Mouse (Mus musculus) embryonic facial prominence, embryonic 12.5 days (tissue): ENCODE data around the gene Mogs. TPM values are rescaled to one million over a fixed set of nuclear protein-coding genes. Genes with fewer than 3 reads are reported as not detected.

ENCODE experiments used
- ATAC-seq: fragments of 200-750 bp; cut with Nextera tagmentation; 2 replicates; pipeline ENCODE4 v1.8.0; 2017; ENCODE audit not compliant: insufficient number of reproducible peaks, insufficient read depth, low FRiP score, low TSS enrichment
- H3K27ac ChIP-seq: fragments of 300-500 bp; sonication (generic); 2 replicates; pipeline ENCODE4 v1.5.1; 2016; ENCODE audit warnings: mild to moderate bottlenecking
- H3K27me3 ChIP-seq: fragments of 300-500 bp; sonication (generic); 2 replicates; pipeline ENCODE4 v1.6.1; 2016; ENCODE audit warnings: mild to moderate bottlenecking, moderate library complexity
- H3K36me3 ChIP-seq: fragments of 300-500 bp; sonication (generic); 2 replicates; pipeline ENCODE4 v1.6.1; 2016; ENCODE audit warnings: mild to moderate bottlenecking
- H3K4me1 ChIP-seq: fragments of 300-500 bp; sonication (generic); 2 replicates; pipeline ENCODE4 v1.6.1; 2016
- H3K4me2 ChIP-seq: fragments of 300-500 bp; sonication (generic); replicated peaks from 2 replicates; pipeline ENCODE4 v1.6.1; 2016; ENCODE audit warnings: mild to moderate bottlenecking, moderate library complexity
- H3K4me3 ChIP-seq: fragments of 300-500 bp; sonication (generic); 2 replicates; pipeline ENCODE4 v1.5.1; 2016; ENCODE audit warnings: mild to moderate bottlenecking
- H3K9ac ChIP-seq: fragments of 300-500 bp; sonication (generic); 2 replicates; pipeline ENCODE4 v1.6.1; 2016; ENCODE audit warnings: mild to moderate bottlenecking, moderate library complexity
- H3K9me3 ChIP-seq: fragments of 300-500 bp; sonication (generic); 2 replicates; pipeline ENCODE4 v1.6.1; 2016; ENCODE audit warnings: mild to moderate bottlenecking, moderate library complexity
- WGBS: fragments of 180-500 bp; shearing (Covaris S2); methylation state at CpG from one replicate; pipeline ENCODE4 v1.1.7; 2016; 5-methylcytosine and 5-hydroxymethylcytosine counted together
- polyA plus RNA-seq: library from polyadenylated mRNA; unstranded; fragments of >200 nt; fragmentation: Nextera tagmentation; extraction: Ambion mirVana; gene quantifications from 2 replicates; pipeline ENCODE4 v1.2.1, GENCODE M21; 2016

Gene Mogs
- polyA plus RNA-seq, 1 experiment from 2014 or later: 55.2 TPM

DNA sequence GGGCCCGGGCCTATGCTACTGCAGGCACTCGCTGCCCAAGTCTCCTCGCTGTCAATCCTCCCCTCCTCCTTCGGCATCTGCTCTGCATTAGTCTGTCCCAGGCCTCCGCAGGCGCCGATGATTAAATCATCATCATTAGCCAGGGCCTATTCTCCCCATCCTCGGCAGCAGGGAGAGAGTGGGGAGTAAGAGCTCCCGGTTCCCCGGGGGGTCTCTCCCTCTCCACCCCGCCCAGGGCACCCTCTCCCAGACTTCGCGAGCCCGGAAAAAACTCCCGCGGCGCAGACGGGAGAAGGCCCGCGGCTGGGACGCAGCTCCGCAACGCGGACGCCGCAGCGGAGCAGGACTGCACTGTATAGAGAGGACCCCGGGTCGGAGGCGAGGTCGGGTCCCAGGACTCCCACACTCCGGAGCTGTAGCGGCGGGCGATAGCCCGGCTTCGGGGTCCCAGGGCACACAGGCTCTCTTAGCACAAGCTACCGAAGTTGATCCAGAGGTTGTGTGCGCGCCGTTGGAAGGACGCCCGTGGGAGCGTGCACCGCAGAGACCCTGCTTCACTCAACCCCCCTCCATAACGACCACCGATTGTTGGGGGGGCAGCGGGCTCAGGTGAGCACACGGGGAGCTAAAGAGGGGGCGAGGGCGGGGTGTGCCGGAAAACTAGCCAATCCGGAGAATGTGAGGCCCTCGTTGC lies 37.5 kb upstream of the Mogs start, which contains the start of gene Pcgf1:
TSS of gene Pcgf1 (plus strand) at position 240 of the 694 bp plus-strand sequence.
- H3K4me3 ChIP-seq: peak within 1 kb of the TSS; percentile 76
- H3K9ac ChIP-seq: peak within 1 kb of the TSS; percentile 75
- peaks cover 40% of the 10 kb centered on the region for H3K27me3 ChIP-seq
- no peaks in the 10 kb centered on the region for H3K9me3 ChIP-seq
- H3K27ac ChIP-seq: peak within 1 kb of the TSS; percentile 90
- under 1% methylated on average over 54 of the region's 54 CpGs for WGBS
- H3K4me1 ChIP-seq: peaks cover 16% of the 10 kb centered on the region; the same call in 1 of the 2 replicates
- peaks cover 22% of the 10 kb centered on the region for H3K36me3 ChIP-seq
- ATAC-seq: peak; percentile 85
- peak within 1 kb of the TSS; percentile 92 for H3K4me2 ChIP-seq

GRCm38 (mm10) chr6:83078324-83078858 lies 36.9 kb upstream of the Mogs start:
- no peaks in the 10 kb centered on the region for H3K9me3 ChIP-seq
- peaks cover 40% of the 10 kb centered on the region for H3K27me3 ChIP-seq
- H3K4me1 ChIP-seq: peaks cover 18% of the 10 kb centered on the region
- H3K36me3 ChIP-seq: peaks cover 22% of the 10 kb centered on the region
- whole genome bisulfite sequencing: under 1% methylated on average over 46 of the region's 46 CpGs
- H3K9ac ChIP-seq: peak overlapping the region; percentile 75
- H3K4me2 ChIP-seq: peak overlapping the region; percentile 92
- peak; percentile 85 for ATAC-seq
- peak overlapping the region; percentile 76 for H3K4me3 ChIP-seq
- H3K27ac ChIP-seq: peak overlapping the region; percentile 90

GRCm38 (mm10) chr6:83080210-83080609 lies 35.1 kb upstream of the Mogs start:
- Histone ChIP-seq H3K9me3 (no peaks in the 10 kb centered on the region), H3K4me3 (no peak overlapping the region), H3K36me3 (peaks cover 22% of the 10 kb centered on the region), H3K4me2 (no peak overlapping the region), H3K9ac (no peak overlapping the region), H3K4me1 (peaks cover 31% of the 10 kb centered on the region), H3K27ac (no peak overlapping the region), H3K27me3 (peaks cover 41% of the 10 kb centered on the region)
- no peak for ATAC-seq
- 92% methylated on average over 5 of the region's 5 CpGs for WGBS

- H3K9ac ChIP-seq: peak overlapping the region; percentile 27; the same call in 1 of the 2 replicates
- ATAC-seq: no peak
- H3K4me2 ChIP-seq: no peak overlapping the region
- no peak overlapping the region for H3K27ac ChIP-seq
- H3K27me3 ChIP-seq: peaks cover 67% of the 10 kb centered on the region
- 0 out of 2 replicates have a peak overlapping the region, but pooled peaks have one; percentile 5 for H3K4me3 ChIP-seq
- 12% methylated on average over 5 of the region's 5 CpGs for WGBS
- H3K4me1 ChIP-seq: peaks cover 43% of the 10 kb centered on the region
- H3K9me3 ChIP-seq: no peaks in the 10 kb centered on the region
- H3K36me3 ChIP-seq: peaks cover 22% of the 10 kb centered on the region
Measured at GRCm38 (mm10) chr6:83083497-83083896, 31.8 kb upstream of the Mogs start.

GRCm38 (mm10) chr6:83084477-83084876 lies 30.8 kb upstream of the Mogs start:
- ATAC-seq: no peak
- Histone ChIP-seq H3K4me2 (no peak overlapping the region), H3K4me3 (no peak overlapping the region), H3K4me1 (peaks cover 36% of the 10 kb centered on the region), H3K9ac (0 out of 2 replicates have a peak overlapping the region, but pooled peaks have one; percentile 7), H3K27ac (no peak overlapping the region), H3K36me3 (peaks cover 22% of the 10 kb centered on the region), H3K9me3 (no peaks in the 10 kb centered on the region), H3K27me3 (peaks cover 74% of the 10 kb centered on the region)
- 4% methylated on average over 6 of the region's 6 CpGs for WGBS

- no peak within 1 kb of the TSS for H3K9ac ChIP-seq
- ATAC-seq: no peak
- H3K9me3 ChIP-seq: no peaks in the 10 kb centered on the region
- H3K27me3 ChIP-seq: peaks cover 90% of the 10 kb centered on the region
- peak within 1 kb of the TSS; percentile 25 for H3K4me3 ChIP-seq
- peaks cover 7% of the 10 kb centered on the region for H3K36me3 ChIP-seq
- peaks cover 33% of the 10 kb centered on the region for H3K4me1 ChIP-seq
- no peak within 1 kb of the TSS for H3K27ac ChIP-seq
- 5% methylated on average over 42 of the region's 42 CpGs for WGBS
- peak within 1 kb of the TSS; percentile 40 for H3K4me2 ChIP-seq
Measured at GRCm38 (mm10) chr6:83086121-83087035, 28.9 kb upstream of the Mogs start, which contains the start of gene Lbx2. TSS of gene Lbx2 (plus strand) at chr6:83086367.

DNA sequence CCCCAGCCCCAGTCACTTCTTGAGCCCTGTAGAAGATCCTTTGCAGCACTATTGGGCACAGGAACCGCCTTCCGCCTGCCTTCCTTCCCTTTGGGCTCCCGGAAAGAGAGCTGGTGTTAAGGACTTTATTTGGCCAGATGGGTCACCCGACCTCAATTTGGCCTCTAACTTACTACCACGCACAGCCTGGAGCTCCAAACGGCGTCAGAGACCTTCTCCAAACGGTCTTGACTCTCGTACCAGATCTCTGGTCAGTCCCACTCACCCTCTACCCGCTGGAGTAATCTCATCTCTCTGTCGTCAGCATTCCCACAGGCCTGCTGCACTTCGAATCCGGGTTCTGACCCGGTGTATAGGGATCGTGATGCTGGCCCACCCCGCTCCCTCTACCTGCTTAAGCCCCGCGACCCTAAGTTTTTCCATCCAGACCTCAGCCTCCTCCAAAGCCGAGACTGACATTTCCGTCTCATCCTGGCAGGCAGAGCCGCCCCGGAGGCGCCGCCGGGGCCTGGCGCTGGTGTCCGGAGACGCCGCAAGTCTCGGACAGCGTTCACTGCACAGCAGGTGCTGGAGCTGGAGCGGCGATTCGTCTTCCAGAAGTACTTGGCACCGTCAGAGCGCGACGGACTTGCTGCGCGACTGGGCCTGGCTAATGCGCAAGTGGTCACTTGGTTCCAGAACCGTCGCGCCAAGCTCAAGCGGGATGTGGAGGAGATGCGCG lies 27.9 kb upstream of the Mogs start:
- Histone ChIP-seq H3K9ac (no peak overlapping the region), H3K4me3 (peak overlapping the region; percentile 25), H3K4me1 (peaks cover 33% of the 10 kb centered on the region), H3K27ac (no peak overlapping the region), H3K36me3 (no peaks in the 10 kb centered on the region), H3K4me2 (peak overlapping the region; percentile 40), H3K9me3 (no peaks in the 10 kb centered on the region), H3K27me3 (peaks cover 86% of the 10 kb centered on the region)
- no peak for ATAC-seq
- WGBS: 1% methylated on average over 47 of the region's 47 CpGs

GRCm38 (mm10) chr6:83087926-83088260 lies 27.4 kb upstream of the Mogs start:
- Histone ChIP-seq H3K9ac (no peak overlapping the region), H3K4me3 (peak overlapping the region; percentile 25), H3K27ac (no peak overlapping the region), H3K36me3 (no peaks in the 10 kb centered on the region), H3K9me3 (no peaks in the 10 kb centered on the region), H3K4me1 (peaks cover 33% of the 10 kb centered on the region), H3K4me2 (peak overlapping the region; percentile 40), H3K27me3 (peaks cover 81% of the 10 kb centered on the region)
- no peak for ATAC-seq
- WGBS: 5% methylated on average over 9 of the region's 9 CpGs

- WGBS: 37% methylated on average over 6 of the region's 6 CpGs
- Histone ChIP-seq H3K9ac (no peak overlapping the region), H3K4me2 (no peak overlapping the region), H3K4me3 (no peak overlapping the region), H3K9me3 (no peaks in the 10 kb centered on the region), H3K36me3 (no peaks in the 10 kb centered on the region), H3K4me1 (peaks cover 5% of the 10 kb centered on the region; the same call in 1 of the 2 replicates), H3K27me3 (peaks cover 41% of the 10 kb centered on the region), H3K27ac (no peak overlapping the region)
- ATAC-seq: no peak
Measured at GRCm38 (mm10) chr6:83092416-83093127, 22.7 kb upstream of the Mogs start.

DNA sequence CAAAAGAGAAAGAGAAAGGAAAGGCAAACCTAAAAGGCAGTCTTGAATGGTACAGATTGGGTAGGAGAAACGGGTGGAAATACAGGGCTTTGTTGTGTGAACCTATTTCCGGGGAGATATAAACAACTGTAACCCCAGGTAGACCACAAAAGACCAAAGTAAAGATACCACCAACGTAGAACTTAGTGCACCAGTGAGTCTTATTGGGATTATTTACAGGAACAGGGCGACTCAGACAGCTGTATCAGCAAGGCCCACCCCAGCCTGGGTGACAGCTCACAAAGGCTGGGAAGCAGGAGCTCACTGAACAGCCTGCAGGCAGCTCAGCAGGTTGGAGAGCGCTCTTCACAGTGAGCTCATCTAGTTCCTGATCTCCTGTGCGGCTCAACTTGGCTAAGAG lies 19.3 kb upstream of the Mogs start:
- no peak for ATAC-seq
- H3K36me3 ChIP-seq: no peaks in the 10 kb centered on the region
- no peaks in the 10 kb centered on the region for H3K9me3 ChIP-seq
- no peak overlapping the region for H3K4me3 ChIP-seq
- H3K4me1 ChIP-seq: no peaks in the 10 kb centered on the region
- 51% methylated on average over 6 of the region's 6 CpGs for WGBS
- H3K27me3 ChIP-seq: peaks cover 11% of the 10 kb centered on the region
- H3K27ac ChIP-seq: no peak overlapping the region
- no peak overlapping the region for H3K4me2 ChIP-seq
- no peak overlapping the region for H3K9ac ChIP-seq
